Mouse (Mus musculus) kidney, adult 2 months (tissue): ENCODE measurements around the gene Cmtm7. TPM values are rescaled to one million over a fixed set of nuclear protein-coding genes. Genes with fewer than 3 reads are reported as not detected.

Source experiments
- DNase-seq: peaks from one replicate; pipeline ENCODE4 v3.0.0; 2021
- H3K27ac ChIP-seq: fragments of 200-500 bp; 2 replicates; pipeline ENCODE4 v1.5.1; 2012; ENCODE audit warnings: low read depth, low read length, control low read depth, inconsistent platforms; ENCODE audit not compliant: insufficient read depth
- H3K27me3 ChIP-seq: fragments of 200-500 bp; replicated peaks from 2 replicates; pipeline ENCODE4 v1.6.1; 2012; ENCODE audit warnings: mild to moderate bottlenecking, moderate library complexity, low read length, inconsistent platforms; ENCODE audit not compliant: control insufficient read depth, insufficient read depth
- H3K36me3 ChIP-seq: fragments of 200-500 bp; 2 replicates; pipeline ENCODE4 v1.6.1; 2012; ENCODE audit warnings: mild to moderate bottlenecking, moderate library complexity, low read length, inconsistent platforms; ENCODE audit not compliant: control insufficient read depth, insufficient read depth
- H3K4me1 ChIP-seq: fragments of 200-500 bp; 2 replicates; pipeline ENCODE4 v1.6.1; 2011; ENCODE audit warnings: low read length; ENCODE audit not compliant: control insufficient read depth, insufficient read depth
- H3K4me3 ChIP-seq: fragments of 200-500 bp; 2 replicates; pipeline ENCODE4 v1.5.1; 2011; ENCODE audit warnings: mild to moderate bottlenecking, low read depth, low read length, control low read depth; ENCODE audit not compliant: insufficient read depth
- CTCF ChIP-seq: fragments of 200-500 bp; conservative IDR thresholded peaks from 2 replicates; pipeline ENCODE4 v1.5.1; 2011; ENCODE audit warnings: low read depth, mild to moderate bottlenecking, control low read depth, low read length, moderate library complexity, mixed read lengths; ENCODE audit not compliant: insufficient read depth, insufficient read length
- POLR2A ChIP-seq: fragments of 200-500 bp; IDR thresholded peaks from one replicate; pipeline ENCODE4 v1.6.1; 2011; ENCODE audit warnings: low read depth, low read length, control low read depth
- WGBS: fragments of 180-500 bp; shearing (Covaris S2); methylation state at CpG from one replicate; pipeline ENCODE4 v1.1.7; 2018; 5-methylcytosine and 5-hydroxymethylcytosine counted together
- polyA plus RNA-seq: library from polyadenylated mRNA; depleted of rRNA; stranded (reverse); fragments of >200 nt; gene quantifications from 2 replicates; pipeline ENCODE4 v1.2.3, GENCODE M21; 2012; rRNA removed

The Cmtm7 gene
- polyA plus RNA-seq = 58.2 and 61.0 TPM in 2 replicates

GRCm38 (mm10) chr9:114781526-114782212 is at the start of gene Cmtm7:
Gene Cmtm7 (minus strand): TSS chr9:114781856.
- Histone ChIP-seq H3K27ac (peak within 1 kb of the TSS; percentile 12), H3K4me1 (0 out of 2 replicates have a peak, but pooled peaks cover 3% of the 10 kb centered on the region), H3K36me3 (no peaks in the 10 kb centered on the region), H3K27me3 (no peaks in the 10 kb centered on the region), H3K4me3 (peak within 1 kb of the TSS; percentile 48)
- 1% methylated on average over 54 of the region's 54 CpGs for WGBS
- TF ChIP-seq CTCF = no peak
- no peak for TF ChIP-seq POLR2A
- peak; percentile 86 for DNase-seq

- no peak for DNase-seq
- TF ChIP-seq POLR2A (no peak), CTCF (no peak)
- no peak overlapping the region for H3K4me3 ChIP-seq
- WGBS = 41% methylated on average over 7 of the region's 7 CpGs
- H3K27me3 ChIP-seq = no peaks in the 10 kb centered on the region
- no peak overlapping the region for H3K27ac ChIP-seq
- peaks cover 3% of the 10 kb centered on the region; the same call in 1 of the 2 replicates for H3K4me1 ChIP-seq
- H3K36me3 ChIP-seq = no peaks in the 10 kb centered on the region
Observed at GRCm38 (mm10) chr9:114830351-114830750, 48.7 kb upstream of the Cmtm7 start.

GRCm38 (mm10) chr9:114829669-114830068 is 48.0 kb upstream of the Cmtm7 start:
- Histone ChIP-seq H3K36me3 (no peaks in the 10 kb centered on the region), H3K4me1 (peaks cover 3% of the 10 kb centered on the region; the same call in 1 of the 2 replicates), H3K27me3 (no peaks in the 10 kb centered on the region), H3K4me3 (no peak overlapping the region), H3K27ac (no peak overlapping the region)
- TF ChIP-seq POLR2A (no peak), CTCF (no peak)
- WGBS = 75% methylated on average over 8 of the region's 8 CpGs
- DNase-seq = no peak

- no peak for DNase-seq
- peaks cover 3% of the 10 kb centered on the region; the same call in 1 of the 2 replicates for H3K4me1 ChIP-seq
- TF ChIP-seq POLR2A (no peak), CTCF (peak; percentile 46)
- no peak overlapping the region for H3K4me3 ChIP-seq
- H3K36me3 ChIP-seq = no peaks in the 10 kb centered on the region
- no peaks in the 10 kb centered on the region for H3K27me3 ChIP-seq
- 97% methylated on average over 6 of the region's 6 CpGs for WGBS
- peak overlapping the region; percentile 73 for H3K27ac ChIP-seq
Observed at GRCm38 (mm10) chr9:114828377-114828776, 46.7 kb upstream of the Cmtm7 start.

GRCm38 (mm10) chr9:114827242-114827852 is 45.7 kb upstream of the Cmtm7 start:
- peak overlapping the region; percentile 86 for H3K27ac ChIP-seq
- DNase-seq = no peak
- no peak for TF ChIP-seq CTCF
- no peaks in the 10 kb centered on the region for H3K36me3 ChIP-seq
- peaks cover 3% of the 10 kb centered on the region; the same call in 1 of the 2 replicates for H3K4me1 ChIP-seq
- no peak overlapping the region for H3K4me3 ChIP-seq
- WGBS = 53% methylated on average over 1 of the region's 1 CpGs
- no peaks in the 10 kb centered on the region for H3K27me3 ChIP-seq

GRCm38 (mm10) chr9:114824166-114824565 is 42.5 kb upstream of the Cmtm7 start:
- Histone ChIP-seq H3K27ac (no peak overlapping the region), H3K4me3 (no peak overlapping the region), H3K27me3 (no peaks in the 10 kb centered on the region), H3K36me3 (no peaks in the 10 kb centered on the region), H3K4me1 (peaks cover 3% of the 10 kb centered on the region; the same call in 1 of the 2 replicates)
- 73% methylated on average over 7 of the region's 7 CpGs for WGBS
- no peak for DNase-seq
- no peak for TF ChIP-seq CTCF

- TF ChIP-seq POLR2A (no peak), CTCF (no peak)
- 76% methylated on average over 15 of the region's 15 CpGs for WGBS
- Histone ChIP-seq H3K4me1 (no peaks in the 10 kb centered on the region), H3K27ac (no peak overlapping the region), H3K27me3 (no peaks in the 10 kb centered on the region), H3K4me3 (no peak overlapping the region), H3K36me3 (no peaks in the 10 kb centered on the region)
- no peak for DNase-seq
Observed at GRCm38 (mm10) chr9:114821548-114822289, 40.1 kb upstream of the Cmtm7 start.
